Mouse (Mus musculus) c-Kit-positive CD71-positive TER-119-negative erythroid progenitor cells, embryonic 14.5 days (primary cell): ENCODE data around the gene Htra2.

Experiments used
- DNase-seq: peaks from one replicate; pipeline ENCODE4 v3.0.0-alpha.2; 2013; ENCODE audit warnings: low read depth

Htra2 gene

GRCm38 (mm10) chr6:83031921-83032590, 23.0 kb downstream of the Htra2 start:
- no peak for DNase-seq

DNA sequence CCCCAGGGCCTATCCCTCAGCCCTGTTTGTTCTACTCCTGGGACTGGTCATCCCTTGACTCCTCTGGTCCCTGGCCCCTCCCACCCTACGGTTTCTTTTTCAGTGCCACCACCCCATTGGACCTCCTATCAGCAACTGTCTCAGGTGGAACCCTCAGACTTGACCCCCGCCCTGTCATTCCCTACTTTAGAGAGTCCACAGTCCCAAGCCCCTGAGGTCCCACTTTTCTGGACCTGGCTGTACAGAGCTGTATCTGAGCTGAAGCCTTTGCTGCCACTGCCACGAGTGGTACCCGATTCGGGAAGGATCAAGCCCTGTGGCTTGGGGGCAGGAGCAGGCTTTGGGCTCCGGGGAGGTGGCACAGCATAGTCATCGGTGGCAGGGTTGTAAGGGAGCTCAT, 24.0 kb downstream of the Htra2 start:
- no peak for DNase-seq

- no peak for DNase-seq
Measured at GRCm38 (mm10) chr6:83029777-83030176, 25.3 kb downstream of the Htra2 start.

GRCm38 (mm10) chr6:83027706-83028105, 27.4 kb downstream of the Htra2 start:
- no peak for DNase-seq

DNA sequence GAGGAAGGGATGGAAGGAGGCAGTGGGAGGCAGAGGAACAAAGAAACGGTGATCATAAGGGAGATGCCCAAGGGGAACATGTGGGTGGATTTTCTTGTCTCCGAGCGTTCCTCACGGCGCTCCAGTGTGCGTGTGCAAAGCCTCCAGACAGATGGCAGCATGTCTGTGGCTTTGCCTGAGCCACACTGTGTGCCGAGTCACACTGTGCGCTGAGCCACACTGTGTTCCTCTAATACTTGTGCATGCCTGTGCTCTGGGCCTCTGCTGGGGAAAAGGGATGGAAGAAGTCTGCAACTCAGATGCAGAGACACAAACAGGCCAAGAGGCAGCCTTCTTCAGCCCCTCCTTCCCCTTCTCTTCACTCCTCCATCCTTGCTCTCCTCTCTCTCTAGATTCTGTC, 27.8 kb downstream of the Htra2 start:
- DNase-seq, result no peak

DNA sequence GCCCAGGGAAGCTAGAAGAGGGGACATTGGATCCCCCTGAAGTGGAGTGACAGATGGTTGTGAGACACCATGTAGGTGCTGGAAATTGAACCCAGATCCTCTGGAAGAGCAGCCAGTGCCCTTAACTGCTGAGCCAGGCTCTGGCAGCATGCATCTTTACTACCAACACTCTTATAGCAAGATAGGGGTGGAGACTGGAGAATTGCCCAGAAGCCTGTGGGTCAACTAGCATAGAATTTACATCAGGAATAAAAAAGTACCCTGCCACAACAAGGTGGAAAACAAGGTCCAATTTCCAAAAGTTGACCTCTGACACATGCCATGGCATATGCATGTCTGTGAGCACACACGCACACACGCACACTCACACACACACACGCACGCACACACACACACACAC, 29.9 kb downstream of the Htra2 start:
- DNase-seq, result no peak

DNA sequence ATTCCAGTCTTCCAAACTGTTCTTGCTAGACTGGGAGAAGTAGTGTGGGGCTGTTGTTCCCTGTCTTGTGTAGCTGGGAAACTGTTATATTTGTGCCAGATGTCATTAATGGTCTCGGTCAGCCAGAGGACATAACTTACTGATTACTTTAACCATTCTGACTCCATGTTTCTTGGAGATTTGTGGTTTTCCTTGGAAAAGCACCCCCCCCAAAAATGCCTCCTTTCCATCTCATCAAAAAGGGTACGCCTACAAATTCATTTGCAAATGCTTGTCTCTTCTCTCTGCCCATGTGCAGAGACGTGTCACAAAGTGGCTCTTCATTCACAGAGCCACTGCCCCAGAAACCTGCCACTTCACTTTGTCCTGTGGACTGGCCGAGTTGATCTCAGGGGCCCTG, 30.7 kb downstream of the Htra2 start:
- DNase-seq, result no peak

GRCm38 (mm10) chr6:83023786-83024185, 31.3 kb downstream of the Htra2 start:
- no peak for DNase-seq

- DNase-seq, result no peak
Measured at GRCm38 (mm10) chr6:83023008-83023407, 32.1 kb downstream of the Htra2 start.

DNA sequence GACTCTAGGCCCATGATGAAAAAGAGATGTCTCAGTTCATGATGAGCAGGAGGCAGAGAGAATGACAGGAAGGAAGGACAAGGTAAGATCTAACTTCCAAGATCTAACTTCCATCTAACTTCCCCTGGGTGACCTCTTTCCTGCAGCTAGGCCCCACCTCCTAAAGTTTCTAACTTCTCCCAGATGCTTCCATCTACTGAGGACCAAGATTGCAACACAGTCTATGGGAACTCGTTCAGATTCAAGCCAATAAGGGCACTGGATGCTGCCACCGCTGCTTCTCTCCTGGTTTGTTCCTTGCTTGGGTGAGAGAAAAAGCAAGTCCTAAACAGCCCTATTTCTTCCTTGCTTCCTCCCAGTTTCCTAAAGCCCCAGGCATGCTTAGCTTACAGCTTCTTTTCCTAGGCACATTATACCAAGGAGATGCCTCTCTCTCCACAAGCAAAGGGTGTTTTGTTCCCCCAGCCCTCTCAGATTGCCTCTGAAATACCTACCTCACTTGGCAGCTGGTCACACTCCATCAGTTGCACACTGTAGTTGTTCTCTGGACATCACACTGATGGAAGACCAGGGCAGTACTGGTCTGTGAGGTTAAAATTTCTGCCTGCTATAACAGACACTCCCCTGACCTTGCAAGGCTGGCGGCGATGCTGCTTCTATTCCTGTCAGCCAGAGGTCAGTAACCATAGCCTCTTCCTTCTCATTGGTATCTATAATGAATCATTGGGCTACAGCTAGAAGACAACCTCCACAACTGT, 34.1 kb downstream of the Htra2 start:
- no peak for DNase-seq

- no peak for DNase-seq
Measured at GRCm38 (mm10) chr6:83020121-83020520, 35.0 kb downstream of the Htra2 start.

GRCm38 (mm10) chr6:83019044-83019443, 36.0 kb downstream of the Htra2 start:
- DNase-seq, result no peak

DNA sequence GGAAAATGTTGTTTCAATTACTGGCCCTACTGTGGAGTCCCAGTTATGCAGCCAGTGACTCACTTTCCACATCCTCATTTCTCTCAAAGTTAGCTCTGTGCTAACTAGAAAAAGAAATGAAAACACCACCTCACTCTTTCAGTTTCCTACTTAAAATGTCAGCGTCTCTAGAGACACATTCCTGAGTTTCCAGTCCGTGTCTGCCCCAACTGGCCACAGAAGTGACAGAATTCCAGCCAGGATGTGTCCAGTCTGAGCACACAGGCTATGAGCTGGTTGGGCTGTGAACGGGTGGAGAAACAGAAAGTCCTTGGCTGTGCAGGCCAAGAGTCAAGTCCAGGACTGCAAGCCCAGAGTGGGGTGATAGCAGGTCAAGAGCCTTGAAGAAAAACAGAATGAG, 37.9 kb downstream of the Htra2 start:
- DNase-seq, result no peak

- no peak for DNase-seq
Measured at GRCm38 (mm10) chr6:83015749-83016148, 39.3 kb downstream of the Htra2 start.

GRCm38 (mm10) chr6:83014482-83015466, 40.3 kb downstream of the Htra2 start:
- peak; percentile 80 for DNase-seq

- DNase-seq, result no peak
Measured at GRCm38 (mm10) chr6:83013444-83013843, 41.6 kb downstream of the Htra2 start.

DNA sequence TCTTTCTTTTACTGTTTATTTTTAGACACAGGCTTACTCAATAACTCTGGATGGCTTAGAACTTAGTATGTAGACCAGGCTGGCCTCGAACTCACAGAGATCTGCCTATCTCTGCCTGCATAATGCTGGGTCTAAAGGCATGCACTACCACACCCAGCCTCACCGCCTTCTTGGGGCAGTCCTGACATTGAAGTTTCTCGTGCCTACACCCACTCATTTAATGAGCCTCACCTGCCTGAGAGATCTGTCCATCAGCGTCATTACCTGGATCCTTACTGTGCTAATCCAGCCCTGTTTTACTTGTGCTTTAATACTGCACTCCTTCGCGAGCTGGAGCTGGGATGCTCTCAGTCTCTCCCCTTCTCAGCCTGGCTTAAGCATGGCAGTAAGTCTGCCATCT, 43.3 kb downstream of the Htra2 start:
- DNase-seq, result no peak

- DNase-seq, result no peak
Measured at GRCm38 (mm10) chr6:83011255-83011654, 43.8 kb downstream of the Htra2 start.

DNA sequence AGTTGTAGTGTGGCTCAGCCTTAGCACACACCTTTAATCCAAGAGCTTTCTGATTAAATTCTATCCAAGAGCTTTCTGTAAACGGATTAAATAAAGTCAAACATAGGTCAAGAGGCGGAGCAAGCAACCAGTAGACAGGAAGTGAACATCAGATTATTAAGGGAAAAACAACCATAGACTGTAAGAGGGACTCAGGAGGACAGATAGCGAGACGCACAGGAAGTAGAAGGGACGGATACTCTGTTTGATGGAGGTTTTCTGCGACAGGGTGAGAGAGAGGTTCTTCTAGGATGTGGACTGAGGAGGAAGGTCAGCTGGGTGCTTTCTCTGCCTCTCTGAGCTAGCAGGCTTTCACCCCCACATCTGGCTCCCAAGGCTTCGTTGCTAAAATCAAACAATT, 45.1 kb downstream of the Htra2 start:
- DNase-seq, result no peak

- DNase-seq, result no peak
Measured at GRCm38 (mm10) chr6:83008659-83009058, 46.4 kb downstream of the Htra2 start.

DNA sequence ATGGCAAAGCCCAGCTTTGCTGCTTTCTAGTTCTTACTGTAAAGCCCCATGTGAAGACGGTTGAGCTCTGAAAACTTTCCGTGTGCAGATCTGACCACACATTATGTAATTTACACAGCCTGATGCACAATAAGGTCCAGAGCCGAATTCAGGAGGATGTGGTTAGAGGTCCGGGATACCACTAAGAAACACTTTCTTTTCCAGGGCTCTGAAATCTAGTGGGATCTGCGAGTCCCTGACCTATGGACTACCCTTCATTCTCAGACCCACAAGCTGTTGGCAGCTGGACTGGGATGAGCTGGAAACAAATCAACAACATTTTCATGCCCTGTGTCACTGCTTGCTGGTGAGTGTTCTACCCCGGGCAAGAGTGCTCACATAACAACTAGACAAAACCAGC, 49.0 kb downstream of the Htra2 start:
- no peak for DNase-seq

DNA sequence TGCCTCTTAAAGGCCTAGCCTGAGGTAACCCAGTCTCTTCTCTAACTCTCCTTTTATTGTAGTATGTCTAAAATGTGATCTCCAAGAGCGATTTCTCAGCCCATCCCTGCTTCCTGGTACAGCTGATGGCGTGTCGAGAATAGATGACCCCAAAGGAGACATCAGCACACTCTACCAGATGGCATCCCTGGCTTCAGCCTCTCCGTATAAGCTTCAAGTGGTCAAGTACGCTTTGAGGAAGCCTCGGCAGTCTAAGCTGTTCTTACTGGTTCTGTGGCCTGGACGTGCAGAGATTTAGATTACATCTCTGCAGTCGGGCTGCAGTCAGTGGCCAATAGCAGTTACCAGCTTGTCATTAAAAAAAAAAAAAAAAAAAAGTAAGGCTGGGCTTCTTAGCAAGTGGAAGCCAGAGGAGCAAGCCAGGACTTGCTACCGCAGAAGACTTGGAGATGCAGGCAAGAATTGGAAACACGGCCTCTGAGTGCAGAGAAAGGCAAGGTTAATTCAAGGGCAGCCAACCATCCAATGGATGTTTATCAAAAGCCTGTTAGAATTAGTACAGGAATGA, 49.5 kb downstream of the Htra2 start:
- no peak for DNase-seq
